Mouse (Mus musculus) retina, postnatal 1 day (tissue): Measurements from ENCODE around the gene Ubxn6.
A peak's percentile ranks its signal among the peaks of the same experiment; 100 is the strongest.

ENCODE experiments used
- DNase-seq: peaks from one replicate; pipeline ENCODE4 v3.0.0-alpha.2; 2012

Ubxn6 gene

GRCm38 (mm10) chr17:56051369-56051768, 23.5 kb downstream of the Ubxn6 start:
- DNase-seq, result no peak

GRCm38 (mm10) chr17:56040857-56041163, 34.0 kb downstream of the Ubxn6 start:
- no peak for DNase-seq

- peak; percentile 99 for DNase-seq
Observed at GRCm38 (mm10) chr17:56040030-56040856, 34.6 kb downstream of the Ubxn6 start, which contains the start of gene Chaf1a. Chaf1a (plus strand) TSS chr17:56040439.

GRCm38 (mm10) chr17:56039345-56039744, 35.5 kb downstream of the Ubxn6 start:
- DNase-seq, result no peak

- no peak for DNase-seq
Observed at GRCm38 (mm10) chr17:56038583-56039261, 36.1 kb downstream of the Ubxn6 start.

- DNase-seq, result no peak
Observed at GRCm38 (mm10) chr17:56036901-56037287, 37.9 kb downstream of the Ubxn6 start.

- peak; percentile 99 for DNase-seq
Observed at GRCm38 (mm10) chr17:56036176-56036900, 38.5 kb downstream of the Ubxn6 start, which contains the start of gene Sh3gl1. Sh3gl1 (minus strand) TSS chr17:56036635.

GRCm38 (mm10) chr17:56035216-56035615, 39.6 kb downstream of the Ubxn6 start:
- DNase-seq, result no peak

GRCm38 (mm10) chr17:56034726-56035100, 40.1 kb downstream of the Ubxn6 start:
- no peak for DNase-seq

GRCm38 (mm10) chr17:56034040-56034725, 40.6 kb downstream of the Ubxn6 start:
- no peak for DNase-seq

- no peak for DNase-seq
Observed at GRCm38 (mm10) chr17:56032831-56033230, 42.0 kb downstream of the Ubxn6 start.

- DNase-seq, result no peak
Observed at GRCm38 (mm10) chr17:56032127-56032733, 42.6 kb downstream of the Ubxn6 start.

- no peak for DNase-seq
Observed at GRCm38 (mm10) chr17:56031431-56031830, 43.4 kb downstream of the Ubxn6 start.

- DNase-seq, result no peak
Observed at GRCm38 (mm10) chr17:56030919-56031318, 43.9 kb downstream of the Ubxn6 start.

GRCm38 (mm10) chr17:56030238-56030870, 44.5 kb downstream of the Ubxn6 start:
- no peak for DNase-seq

GRCm38 (mm10) chr17:56027801-56028441, 46.9 kb downstream of the Ubxn6 start:
- peak; percentile 59 for DNase-seq

- DNase-seq, result no peak
Observed at GRCm38 (mm10) chr17:56026881-56027280, 47.9 kb downstream of the Ubxn6 start.

- DNase-seq, result no peak
Observed at GRCm38 (mm10) chr17:56026303-56026702, 48.5 kb downstream of the Ubxn6 start.

- no peak for DNase-seq
Observed at GRCm38 (mm10) chr17:56024931-56025330, 49.9 kb downstream of the Ubxn6 start.

- DNase-seq, result no peak
Observed at GRCm38 (mm10) chr17:56024476-56024875, 50.4 kb downstream of the Ubxn6 start.

- no peak for DNase-seq
Observed at GRCm38 (mm10) chr17:56023386-56023785, 51.4 kb downstream of the Ubxn6 start.

GRCm38 (mm10) chr17:56022989-56023290, 51.9 kb downstream of the Ubxn6 start:
- no peak for DNase-seq
